ENCODE assay signal across 24 mouse cellular contexts in the genomic region with DNA sequence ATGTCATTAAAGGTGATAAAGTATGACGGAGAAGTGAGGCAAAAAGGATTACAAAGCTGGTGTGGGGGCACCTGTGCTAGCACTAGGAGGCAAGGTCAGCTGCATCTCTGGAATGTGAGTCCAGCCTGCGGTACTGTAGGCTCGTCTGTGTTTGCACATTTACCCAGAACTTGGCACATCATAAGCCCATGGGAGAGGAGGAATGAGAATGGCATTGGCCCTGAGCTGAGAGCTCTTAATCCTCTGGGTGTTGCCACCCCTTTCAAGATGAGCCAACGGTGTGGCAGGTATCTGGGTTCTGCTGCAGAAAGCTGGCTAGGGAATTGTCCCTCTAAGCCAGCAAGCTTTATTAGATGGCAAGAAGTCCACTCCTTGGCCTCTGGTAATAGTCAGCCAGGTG. TPM values are rescaled to one million over a fixed set of nuclear protein-coding genes. Genes with fewer than 3 reads are reported as not detected.
A peak's percentile ranks its signal among the peaks of the same experiment; 100 is the strongest.
DNase-seq lines count a peak whose midpoint lies in the region; ATAC-seq lines count a peak whose summit lies in the region.
"Had no signal": no experiment of that assay in that cellular context is flagged by ENCODE, and none has a peak within 500 bp of the region (broad histone marks: within the 10 kb centered on the region; RNA-seq: fewer than 3 reads in every experiment).

No protein-coding gene starts in this region.

- 73% methylated on average over 4 of the region's 4 CpGs for WGBS in kidney, embryonic 14.5 days
- 80% methylated on average over 4 of the region's 4 CpGs for WGBS in neural tube, embryonic 15.5 days

- no peaks in the 10 kb centered on the region for H3K4me1 ChIP-seq in kidney, embryonic 14.5 days (ENCODE audit: control insufficient read depth, insufficient read depth, low read length)
- no peaks in the 10 kb centered on the region for H3K4me1 ChIP-seq in neural tube, embryonic 15.5 days
- H3K4me1 ChIP-seq: embryonic facial prominence, embryonic 12.5 days; forebrain, embryonic 10.5 days; forebrain, embryonic 15.5 days; heart, embryonic 13.5 days; midbrain, embryonic 13.5 days; neural tube, embryonic 13.5 days had no signal

- no peak for ATAC-seq in kidney, embryonic 14.5 days (ENCODE audit: low FRiP score, low TSS enrichment)
- no peak for ATAC-seq in neural tube, embryonic 15.5 days (ENCODE audit: low FRiP score)
- ATAC-seq: forebrain, embryonic 15.5 days; intestine, postnatal 0 days; liver, embryonic 12.5 days; liver, postnatal 0 days; midbrain, embryonic 13.5 days had no signal

- peaks cover 88% of the 10 kb centered on the region for H3K36me3 ChIP-seq in kidney, embryonic 14.5 days (ENCODE audit: control insufficient read depth, insufficient read depth, low read length)
- peaks cover 87% of the 10 kb centered on the region for H3K36me3 ChIP-seq in neural tube, embryonic 15.5 days

- H3K27ac ChIP-seq in kidney, embryonic 14.5 days (ENCODE audit: low read depth, low read length): no peak overlapping the region
- H3K27ac ChIP-seq in neural tube, embryonic 15.5 days (replicated peaks): no peak overlapping the region
- H3K27ac ChIP-seq: embryonic facial prominence, embryonic 12.5 days; forebrain, embryonic 10.5 days; forebrain, embryonic 15.5 days; heart, embryonic 13.5 days; hindbrain, embryonic 14.5 days; layer of hippocampus, adult 2 months; left cerebral cortex, adult 2 months; liver, embryonic 12.5 days; midbrain, embryonic 13.5 days; neural tube, embryonic 13.5 days had no signal

- DNase-seq in gastrocnemius, postnatal 25 days: peak; percentile 48
- no peak for DNase-seq in gastrocnemius, adult 8-10 months (ENCODE audit: low spot score in 2 of 2)
- peak; percentile 36 for DNase-seq in kidney, adult 9 months
- peak; percentile 28 for DNase-seq in gonadal fat pad, adult 2 months (ENCODE audit: low read depth)
- no peak for DNase-seq in urinary bladder, adult 2 months (ENCODE audit: low spot score)
- DNase-seq: cerebellum, adult 9-10 months; cerebellum, postnatal 36 days; embryo, embryonic 11 days; heart, postnatal 10 days; liver, postnatal 0 days; lung, postnatal 36 days had no signal

- no peaks in the 10 kb centered on the region for H3K27me3 ChIP-seq in kidney, embryonic 14.5 days (ENCODE audit: control insufficient read depth, insufficient read depth, low read length)
- no peaks in the 10 kb centered on the region for H3K27me3 ChIP-seq in neural tube, embryonic 15.5 days (replicated peaks)
- H3K27me3 ChIP-seq: embryonic facial prominence, embryonic 12.5 days; forebrain, embryonic 15.5 days; heart, embryonic 13.5 days; liver, embryonic 12.5 days; midbrain, embryonic 13.5 days; neural tube, embryonic 13.5 days had no signal

- no peaks in the 10 kb centered on the region for H3K9me3 ChIP-seq in kidney, embryonic 14.5 days (ENCODE audit: control insufficient read depth, low read length)
- H3K9me3 ChIP-seq in neural tube, embryonic 15.5 days (replicated peaks): no peaks in the 10 kb centered on the region
- H3K9me3 ChIP-seq: embryonic facial prominence, embryonic 12.5 days; forebrain, embryonic 10.5 days; forebrain, embryonic 15.5 days; heart, embryonic 13.5 days; liver, embryonic 12.5 days; midbrain, embryonic 13.5 days; neural tube, embryonic 13.5 days had no signal

- no peak overlapping the region for H3K4me3 ChIP-seq in kidney, embryonic 14.5 days (ENCODE audit: low read length)
- no peak overlapping the region for H3K4me3 ChIP-seq in neural tube, embryonic 15.5 days (replicated peaks)
- H3K4me3 ChIP-seq: embryonic facial prominence, embryonic 12.5 days; forebrain, embryonic 10.5 days; forebrain, embryonic 15.5 days; heart, embryonic 13.5 days; layer of hippocampus, adult 2 months; left cerebral cortex, adult 2 months; liver, embryonic 12.5 days; midbrain, embryonic 13.5 days; neural tube, embryonic 13.5 days had no signal

- no peak overlapping the region for H3K9ac ChIP-seq in kidney, embryonic 14.5 days (ENCODE audit: low read depth, low read length)
- no peak overlapping the region for H3K9ac ChIP-seq in neural tube, embryonic 15.5 days (replicated peaks)
- H3K9ac ChIP-seq: embryonic facial prominence, embryonic 12.5 days; forebrain, embryonic 15.5 days; heart, embryonic 13.5 days; hindbrain, embryonic 14.5 days; liver, embryonic 12.5 days; liver, postnatal 0 days; midbrain, embryonic 13.5 days; neural tube, embryonic 13.5 days had no signal

- H3K4me2 ChIP-seq in kidney, embryonic 14.5 days (replicated peaks; ENCODE audit: low read depth, low read length): no peak overlapping the region
- no peak overlapping the region for H3K4me2 ChIP-seq in neural tube, embryonic 15.5 days
- H3K4me2 ChIP-seq: embryonic facial prominence, embryonic 12.5 days; forebrain, embryonic 15.5 days; heart, embryonic 13.5 days; hindbrain, embryonic 14.5 days; liver, embryonic 12.5 days; midbrain, embryonic 13.5 days; neural tube, embryonic 13.5 days had no signal

RNA-seq across cellular contexts. Expression of a gene that starts 45.5 kb away (rescaled TPM):
- total RNA-seq in gastrocnemius, postnatal 25 days (2021): 10 to 100 TPM; 18.6 to 21.4 TPM
- total RNA-seq in gastrocnemius, adult 8-10 months (2022): 10 to 100 TPM; 16.0 to 20.5 (median 18.3) TPM
- 79.4 and 97.4 TPM in 2 replicates for polyA plus RNA-seq in kidney, embryonic 14.5 days (2014; fragmentation: Nextera tagmentation; extraction: Ambion mirVana)
- polyA plus RNA-seq in gonadal fat pad, adult 2 months (2012; rRNA removed): 26.8 and 30.6 TPM in 2 replicates
- polyA plus RNA-seq in urinary bladder, adult 2 months (2012; rRNA removed): 20.4 and 28.2 TPM in 2 replicates
- polyA plus RNA-seq in neural tube, embryonic 15.5 days (2015; fragmentation: Nextera tagmentation; extraction: Ambion mirVana): 62.0 and 66.0 TPM in 2 replicates

Comparison
In these comparisons a context has a peak if more than half of its experiments do, and no peak if none do; other contexts are left out.
1. DNase-seq: peak in gastrocnemius, postnatal 25 days (single experiment), kidney, adult 9 months (single experiment) and gonadal fat pad, adult 2 months (single experiment); none in gastrocnemius, adult 8-10 months (0 of 2) and urinary bladder, adult 2 months (single experiment).